Mouse (Mus musculus): ENCODE data around the gene Hspa1l. TPM values are rescaled to one million over a fixed set of nuclear protein-coding genes. Genes with fewer than 3 reads are reported as not detected.

Gene Hspa1l
- total and polyA plus RNA-seq, 3 experiments: 0.15 to 1.6 TPM; not detected in 1

DNA sequence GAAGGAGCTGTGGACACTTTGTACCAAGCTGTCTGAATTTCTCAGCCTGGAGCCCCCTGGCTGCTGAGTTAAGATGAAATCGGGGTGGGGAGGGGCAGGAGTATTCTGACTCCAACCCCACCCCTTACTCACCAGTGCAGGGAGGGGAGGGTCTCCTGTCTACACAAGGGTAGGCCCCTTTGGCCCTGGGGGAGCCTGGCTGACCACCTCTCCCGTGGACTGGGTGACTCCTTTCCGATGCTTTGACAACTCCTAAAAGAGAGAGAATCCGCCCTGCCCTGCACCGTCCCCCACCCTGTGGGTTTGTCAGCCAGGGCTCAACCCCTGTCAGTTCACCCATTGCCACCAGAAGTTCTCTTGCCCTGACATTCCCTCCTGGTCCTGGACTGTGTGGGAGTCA lies 53.7 kb downstream of the Hspa1l start:
- TF ChIP-seq ZMIZ1 (IDR thresholded peaks at IDR 0.05; ENCODE audit: low read depth, low read length) (peak; percentile 12; the same call in 1 of the 2 replicates), EP300 (IDR thresholded peaks at IDR 0.05; ENCODE audit: low read depth in 1 of 2, low read length in 2 of 2) (no peak), RAD21 (IDR thresholded peaks at IDR 0.05; ENCODE audit: low read depth, low read length) (no peak), UBTF (IDR thresholded peaks at IDR 0.05; ENCODE audit: borderline replicate concordance, insufficient read depth, low read depth, low read length) (no peak), SMC3 (IDR thresholded peaks at IDR 0.05; ENCODE audit: low read depth, low read length) (peak; percentile 0)
- no peaks in the 10 kb centered on the region for H3K27me3 ChIP-seq (ENCODE audit: control insufficient read depth in 1 of 2, insufficient read depth in 2 of 2, low read length in 2 of 2)
- H3K4me3 ChIP-seq (ENCODE audit: control insufficient read depth in 1 of 2, insufficient read depth in 1 of 2, low read depth in 2 of 2, low read length in 2 of 2): peak overlapping the region; percentile 42 to 45
- H3K36me3 ChIP-seq (ENCODE audit: control insufficient read depth in 1 of 2, insufficient read depth in 2 of 2, low read length in 2 of 2): peaks cover 0 to 46% of the 10 kb centered on the region in 2 experiments; a peak in 2 of 4 replicates
- peaks cover 39% of the 10 kb centered on the region for H3K79me2 ChIP-seq (ENCODE audit: control insufficient read depth, insufficient read depth, low read length, poor library complexity)
- no peaks in the 10 kb centered on the region for H3K9me3 ChIP-seq (replicated peaks; ENCODE audit: insufficient read depth, low read length)
- peak overlapping the region; percentile 63 for H3K9ac ChIP-seq (ENCODE audit: control insufficient read depth, low read depth, low read length, poor library complexity, severe bottlenecking)
- peaks cover 17 to 55% of the 10 kb centered on the region in 2 experiments; a peak in 3 of 4 replicates for H3K4me1 ChIP-seq (ENCODE audit: control insufficient read depth in 1 of 2, insufficient read depth in 2 of 2, low read length in 2 of 2)
- no peak for DNase-seq (ENCODE audit: low read depth, low spot score)
- peak overlapping the region; percentile 62 for H3K27ac ChIP-seq (ENCODE audit: control insufficient read depth, low read depth, low read length)

DNA sequence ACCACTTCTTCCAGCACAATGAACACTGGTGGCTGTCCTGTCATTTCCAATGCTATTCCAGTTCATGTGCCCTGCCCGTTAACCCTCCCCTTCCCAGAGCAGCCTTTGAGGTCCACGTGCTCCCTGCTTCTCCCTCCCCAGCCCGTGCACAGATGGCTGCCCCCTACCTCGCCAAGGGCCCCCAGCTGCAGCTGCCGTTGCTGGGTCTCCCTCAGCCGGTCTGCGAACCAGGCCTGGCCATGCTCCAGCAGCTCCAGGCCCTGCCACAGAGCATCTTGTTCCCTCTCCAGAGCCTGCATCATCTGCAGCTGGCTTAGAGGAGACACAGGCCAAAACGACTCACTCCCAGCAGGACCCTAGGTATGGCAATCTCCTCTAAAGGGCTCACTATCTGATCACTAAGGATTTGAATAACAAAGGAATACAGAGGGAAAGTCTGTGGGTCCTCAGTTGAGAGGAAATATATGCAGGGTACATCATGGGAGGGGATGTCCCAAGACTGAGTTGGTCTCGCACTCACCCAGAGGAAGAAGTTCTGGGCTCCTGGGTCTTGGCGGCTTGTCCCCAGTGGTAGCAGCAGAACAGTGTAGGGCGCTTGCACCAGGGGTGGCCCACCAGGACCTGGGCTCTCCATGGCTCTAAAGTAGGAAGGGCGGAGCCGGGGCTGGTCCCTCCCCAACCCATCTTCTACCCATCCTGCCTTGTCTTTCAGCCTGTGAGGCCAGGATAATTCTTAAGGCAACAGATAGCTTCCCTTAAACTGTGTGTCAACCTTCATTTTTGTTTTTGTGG lies 55.0 kb downstream of the Hspa1l start, which contains the start of gene Sapcd1:
Gene Sapcd1, minus strand, starts transcription at position 740 of the 792 bp plus-strand sequence.
- DNase-seq (ENCODE audit: low read depth, low spot score): peak; percentile 88

More for the DNA sequence above, 55.0 kb downstream of the Hspa1l start, which contains the start of gene Sapcd1:
- Histone ChIP-seq H3K79me2 (ENCODE audit: control insufficient read depth, insufficient read depth, low read length, poor library complexity) (peaks cover 39% of the 10 kb centered on the region), H3K4me1 (ENCODE audit: control insufficient read depth in 1 of 2, insufficient read depth in 2 of 2, low read length in 2 of 2) (peaks cover 17 to 49% of the 10 kb centered on the region in 2 experiments; a peak in 3 of 4 replicates), H3K27ac (ENCODE audit: control insufficient read depth, low read depth, low read length) (peak within 1 kb of the TSS; percentile 85), H3K36me3 (ENCODE audit: control insufficient read depth in 1 of 2, insufficient read depth in 2 of 2, low read length in 2 of 2) (peaks cover 0 to 43% of the 10 kb centered on the region in 2 experiments; a peak in 2 of 4 replicates), H3K4me3 (ENCODE audit: control insufficient read depth in 1 of 2, insufficient read depth in 1 of 2, low read depth in 2 of 2, low read length in 2 of 2) (peak within 1 kb of the TSS; percentile 66 to 69), H3K9ac (ENCODE audit: control insufficient read depth, low read depth, low read length, poor library complexity, severe bottlenecking) (peak within 1 kb of the TSS; percentile 77), H3K9me3 (replicated peaks; ENCODE audit: insufficient read depth, low read length) (no peaks in the 10 kb centered on the region), H3K27me3 (ENCODE audit: control insufficient read depth in 1 of 2, insufficient read depth in 2 of 2, low read length in 2 of 2) (no peaks in the 10 kb centered on the region)
- TF ChIP-seq ZC3H11A (IDR thresholded peaks at IDR 0.05; ENCODE audit: low read depth, low read length) (no peak), MXI1 (IDR thresholded peaks at IDR 0.05; ENCODE audit: low read depth, low read length) (0 out of 2 replicates have a peak, but pooled peaks have one; percentile 20), MYC (IDR thresholded peaks at IDR 0.05; ENCODE audit: low read depth, low read length) (0 out of 2 replicates have a peak, but pooled peaks have one; percentile 51), ZMIZ1 (IDR thresholded peaks at IDR 0.05; ENCODE audit: low read depth, low read length) (peak; percentile 70; the same call in 1 of the 2 replicates), TBP (IDR thresholded peaks at IDR 0.05; ENCODE audit: low read depth, low read length) (peak; percentile 88), POLR2AphosphoS2 (IDR thresholded peaks at IDR 0.05; ENCODE audit: low read length) (peak; percentile 46; the same call in 1 of the 2 replicates), JUND (IDR thresholded peaks at IDR 0.05; ENCODE audit: low read depth, low read length) (no peak), USF1 (IDR thresholded peaks at IDR 0.05; ENCODE audit: low read depth, low read length) (0 out of 2 replicates have a peak, but pooled peaks have one; percentile 9), SMC3 (IDR thresholded peaks at IDR 0.05; ENCODE audit: low read depth, low read length) (no peak), MAX (IDR thresholded peaks at IDR 0.05; ENCODE audit: low read length) (peak; percentile 67), SIN3A (IDR thresholded peaks at IDR 0.05; ENCODE audit: low read length) (peak; percentile 38; the same call in 1 of the 2 replicates), GATA1 (IDR thresholded peaks at IDR 0.05; ENCODE audit: low read depth, low read length) (peak; percentile 31; the same call in 1 of the 2 replicates), MAZ (IDR thresholded peaks at IDR 0.05; ENCODE audit: low read depth, low read length) (0 out of 2 replicates have a peak, but pooled peaks have one; percentile 27), TCF12 (IDR thresholded peaks at IDR 0.05; ENCODE audit: low read depth, low read length) (peak; percentile 41; the same call in 1 of the 2 replicates), EP300 (IDR thresholded peaks at IDR 0.05; ENCODE audit: low read depth in 1 of 2, low read length in 2 of 2) (peak in 1 of 2 experiments; percentile 59; a peak in 1 of 4 replicates), POLR2A (IDR thresholded peaks at IDR 0.05; ENCODE audit: control insufficient read depth in 1 of 2, insufficient read depth in 1 of 2, low read depth in 1 of 2, low read length in 2 of 2, poor library complexity in 1 of 2) (peak; percentile 37 to 86; a peak in 2 of 4 replicates), POLR2AphosphoS5 (IDR thresholded peaks at IDR 0.05; ENCODE audit: borderline replicate concordance, low read depth, low read length) (no peak), NELFE (IDR thresholded peaks at IDR 0.05; ENCODE audit: low read depth, low read length) (peak; percentile 73; the same call in 1 of the 2 replicates), ETS1 (IDR thresholded peaks at IDR 0.05; ENCODE audit: low read depth, low read length) (0 out of 2 replicates have a peak, but pooled peaks have one; percentile 7)

All from MEL (cell line).